Mouse (Mus musculus) spleen, adult 2 months (tissue): ENCODE measurements around the gene Tmf1. TPM values are rescaled to one million over a fixed set of nuclear protein-coding genes. Genes with fewer than 3 reads are reported as not detected.

Source experiments
- DNase-seq, 2 experiments: peaks; one replicate each; pipeline versions ENCODE4 v3.0.0 to v3.0.0-alpha.2; 2012 to 2021; ENCODE audit warnings: low spot score in 2 of 2, low read depth in 1 of 2
- H3K27ac ChIP-seq: fragments of 200-500 bp; 2 replicates; pipeline ENCODE4 v1.5.1; 2012; ENCODE audit warnings: low read length, inconsistent platforms; ENCODE audit not compliant: insufficient read depth
- H3K27me3 ChIP-seq: fragments of 200-500 bp; 2 replicates; pipeline ENCODE4 v1.6.1; 2012; ENCODE audit warnings: mild to moderate bottlenecking, moderate library complexity, low read length, inconsistent platforms; ENCODE audit not compliant: control insufficient read depth, insufficient read depth
- H3K36me3 ChIP-seq: fragments of 200-500 bp; 2 replicates; pipeline ENCODE4 v1.6.1; 2012; ENCODE audit warnings: mild to moderate bottlenecking, low read length, inconsistent platforms; ENCODE audit not compliant: control insufficient read depth, insufficient read depth
- H3K4me1 ChIP-seq: fragments of 200-500 bp; 2 replicates; pipeline ENCODE4 v1.6.1; 2011; ENCODE audit warnings: inconsistent platforms; ENCODE audit not compliant: control insufficient read depth, insufficient read depth, insufficient read length
- H3K4me3 ChIP-seq: fragments of 200-500 bp; 2 replicates; pipeline ENCODE4 v1.5.1; 2011; ENCODE audit warnings: mild to moderate bottlenecking, inconsistent platforms; ENCODE audit not compliant: insufficient read depth, insufficient read length; ENCODE audit errors: extremely low read depth
- CTCF ChIP-seq: fragments of 200-500 bp; IDR thresholded peaks from 2 replicates; pipeline ENCODE4 v1.5.1; 2011; ENCODE audit warnings: mild to moderate bottlenecking, inconsistent platforms; ENCODE audit not compliant: insufficient read depth, insufficient read length, insufficient replicate concordance; ENCODE audit errors: extremely low read depth
- POLR2A ChIP-seq: fragments of 200-500 bp; IDR thresholded peaks from 2 replicates; pipeline ENCODE4 v1.6.1; 2011; ENCODE audit warnings: low read depth, low read length, inconsistent platforms
- WGBS: fragments of 180-500 bp; shearing (Covaris S2); methylation state at CpG from one replicate; pipeline ENCODE4 v1.1.7; 2018; 5-methylcytosine and 5-hydroxymethylcytosine counted together
- polyA plus RNA-seq: library from polyadenylated mRNA; depleted of rRNA; stranded (reverse); fragments of >200 nt; gene quantifications from 2 replicates; pipeline ENCODE4 v1.2.3, GENCODE M21; 2012; rRNA removed

Gene Tmf1
- polyA plus RNA-seq, result 2.4 and 2.5 TPM in 2 replicates

DNA sequence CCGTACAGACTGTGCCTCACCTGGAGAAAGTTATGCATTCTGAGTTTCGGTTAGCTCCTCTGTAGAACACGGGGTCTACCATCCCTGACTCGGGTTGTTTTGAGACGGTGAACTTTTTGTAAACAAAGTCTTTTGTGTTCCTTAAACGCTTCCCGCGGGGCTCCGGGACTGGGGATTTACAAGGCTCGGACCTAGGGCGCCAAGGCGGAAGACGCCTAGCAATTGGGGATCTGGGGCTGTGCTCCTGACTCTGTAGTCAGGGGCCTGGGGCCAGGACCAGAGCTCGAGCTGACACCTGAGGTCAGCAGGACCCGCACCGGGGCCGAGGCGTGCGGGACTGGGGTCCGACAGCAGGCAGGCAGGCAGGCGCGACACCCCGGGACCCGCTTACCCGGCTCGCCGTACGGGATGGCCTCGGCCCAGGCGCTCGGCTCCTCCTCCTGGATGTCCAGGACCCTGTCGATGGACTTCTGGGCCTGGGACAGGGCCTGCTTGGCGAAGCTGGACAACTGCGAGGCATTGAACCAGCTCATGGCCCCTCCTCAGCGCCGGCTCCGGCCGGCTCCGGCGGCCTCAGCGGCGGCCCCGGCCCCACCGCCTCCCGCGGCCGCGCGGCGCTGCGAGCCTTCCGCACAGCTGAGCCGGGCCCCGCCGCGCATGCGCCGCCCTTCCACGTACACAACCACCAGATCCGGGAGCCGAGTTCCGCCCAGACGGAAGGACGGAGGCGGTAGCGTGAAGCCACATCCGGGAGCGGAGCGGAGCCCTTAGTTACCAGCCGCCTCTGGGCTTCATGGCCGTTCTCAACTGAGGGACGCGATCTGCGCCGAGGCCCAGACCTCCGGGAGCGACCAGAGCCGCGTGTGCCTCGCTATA, at the start of gene Tmf1:
TSS of gene Tmf1 (minus strand) at position 632 of the 876 bp plus-strand sequence.
- peaks cover 24% of the 10 kb centered on the region for H3K4me1 ChIP-seq
- H3K27me3 ChIP-seq, result no peaks in the 10 kb centered on the region
- DNase-seq, result peak; percentile 90 to 97
- under 1% methylated on average over 80 of the region's 80 CpGs for WGBS
- peak within 1 kb of the TSS; percentile 98 for H3K27ac ChIP-seq
- TF ChIP-seq CTCF (no peak), POLR2A (peak; percentile 32; the same call in 1 of the 2 replicates)
- peak within 1 kb of the TSS; percentile 88 for H3K4me3 ChIP-seq
- peaks cover 8% of the 10 kb centered on the region for H3K36me3 ChIP-seq

DNA sequence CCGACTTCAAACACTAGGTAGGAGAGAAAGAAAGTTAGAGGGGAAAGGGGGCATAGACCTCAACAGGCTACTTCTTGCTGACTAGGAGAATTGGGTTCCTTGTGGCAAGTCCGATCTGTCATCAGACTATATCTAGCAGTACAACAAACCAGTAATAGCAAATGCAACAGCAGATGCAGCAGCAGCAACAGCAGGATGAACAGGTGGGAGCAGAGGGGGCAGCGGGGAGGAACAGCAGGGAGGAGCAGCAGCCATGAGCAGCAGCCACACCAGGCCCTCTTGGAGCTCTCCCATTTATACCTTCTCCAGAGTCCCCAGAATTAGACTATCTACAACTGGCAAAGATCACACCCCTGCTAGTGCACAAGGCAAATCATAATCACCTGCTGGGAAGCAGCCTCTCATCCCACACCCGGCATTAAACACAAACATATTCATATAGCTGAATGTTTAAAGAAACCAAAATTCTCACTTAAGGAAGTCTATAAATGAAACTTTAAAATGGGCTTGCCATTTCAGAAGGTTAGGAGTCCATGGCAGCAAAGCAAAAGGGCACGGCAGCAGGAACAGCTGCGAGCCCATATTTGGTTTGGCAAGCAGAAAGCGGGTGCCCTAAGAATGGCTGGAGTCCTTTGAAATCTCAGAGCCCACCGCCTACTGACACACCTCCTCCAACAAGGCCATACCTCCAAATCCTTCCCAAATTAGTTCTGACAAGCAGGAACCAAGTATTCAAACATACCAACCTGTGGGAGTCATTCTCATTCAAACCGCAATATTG, 48.3 kb upstream of the Tmf1 start:
- H3K27me3 ChIP-seq, result no peaks in the 10 kb centered on the region
- 96% methylated on average over 9 of the region's 9 CpGs for WGBS
- H3K27ac ChIP-seq, result no peak overlapping the region
- no peak for DNase-seq
- peaks cover 13% of the 10 kb centered on the region for H3K36me3 ChIP-seq
- no peak overlapping the region for H3K4me3 ChIP-seq
- H3K4me1 ChIP-seq, result peaks cover 9% of the 10 kb centered on the region; the same call in 1 of the 2 replicates
- TF ChIP-seq CTCF (no peak), POLR2A (no peak)

DNA sequence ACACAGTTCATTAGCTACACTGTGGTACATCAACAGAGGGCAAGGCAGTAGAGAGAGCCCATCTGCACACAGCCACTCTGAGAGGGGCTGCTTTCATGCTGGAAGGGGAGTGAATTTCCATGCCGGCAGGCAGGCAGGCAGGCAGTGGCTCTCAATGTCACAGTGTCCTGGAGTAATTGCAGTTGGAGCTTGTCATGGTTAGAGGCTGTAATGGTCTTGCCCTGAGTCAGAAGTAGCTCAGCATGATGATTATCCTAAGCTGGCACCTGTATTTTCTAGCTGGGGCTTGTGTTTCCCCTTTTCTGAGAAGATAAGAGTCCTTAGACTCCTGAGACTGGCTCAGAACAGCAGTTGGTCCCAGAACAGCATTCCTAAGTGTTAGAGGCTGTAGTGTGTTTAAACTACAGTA, 47.2 kb upstream of the Tmf1 start:
- Histone ChIP-seq H3K27me3 (no peaks in the 10 kb centered on the region), H3K4me3 (no peak overlapping the region), H3K36me3 (peaks cover 9% of the 10 kb centered on the region), H3K4me1 (peaks cover 21% of the 10 kb centered on the region; the same call in 1 of the 2 replicates), H3K27ac (no peak overlapping the region)
- TF ChIP-seq CTCF (no peak), POLR2A (no peak)
- 76% methylated on average over 1 of the region's 1 CpGs for WGBS
- DNase-seq, result no peak

DNA sequence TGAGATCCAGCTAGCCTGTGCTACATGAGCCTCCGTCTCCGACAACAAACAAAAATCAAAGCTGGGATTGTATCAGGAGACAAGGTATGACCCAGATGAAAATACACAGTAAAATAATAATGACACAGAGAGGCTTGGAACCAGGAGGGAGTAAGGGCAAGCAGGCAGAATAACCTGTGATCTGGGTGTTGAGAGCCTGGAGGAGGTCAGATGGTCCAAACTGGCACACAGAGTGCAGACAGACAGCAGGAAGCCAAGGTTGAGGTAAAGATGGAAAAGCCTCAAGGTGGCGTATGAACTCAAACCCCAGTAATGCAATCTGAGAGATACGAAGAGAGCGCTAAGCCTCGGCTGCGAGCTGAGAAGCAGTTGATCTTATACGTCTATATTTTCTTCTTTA, 45.6 kb upstream of the Tmf1 start:
- Histone ChIP-seq H3K27ac (no peak overlapping the region), H3K27me3 (no peaks in the 10 kb centered on the region), H3K36me3 (peaks cover 4% of the 10 kb centered on the region), H3K4me3 (no peak overlapping the region), H3K4me1 (peaks cover 24% of the 10 kb centered on the region; the same call in 1 of the 2 replicates)
- DNase-seq, result no peak
- no peak for TF ChIP-seq POLR2A
- no peak for TF ChIP-seq CTCF
- WGBS, result 85% methylated on average over 8 of the region's 8 CpGs

DNA sequence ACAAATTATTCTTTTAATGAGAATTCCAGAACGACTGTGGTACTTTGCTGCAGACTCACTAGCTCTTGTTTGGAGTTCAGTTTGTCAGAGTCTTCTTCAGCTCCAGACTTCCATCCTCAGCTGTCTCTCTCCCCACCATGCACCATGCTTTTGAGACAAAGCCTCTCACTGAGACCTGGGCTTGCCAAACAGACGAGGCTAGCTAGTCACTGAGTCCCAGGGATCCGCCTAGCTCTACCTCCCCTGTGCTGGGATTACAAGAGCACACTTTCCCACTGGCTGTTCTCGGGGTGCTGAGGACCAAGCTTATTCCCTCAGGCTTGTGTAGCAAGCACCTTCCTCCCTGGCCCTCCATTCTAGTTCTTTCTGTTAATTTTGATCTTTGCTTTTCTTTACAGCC, 44.6 kb upstream of the Tmf1 start:
- DNase-seq, result no peak
- peaks cover 2% of the 10 kb centered on the region for H3K36me3 ChIP-seq
- no peak overlapping the region for H3K4me3 ChIP-seq
- peak overlapping the region; percentile 15; the same call in 1 of the 2 replicates for H3K27ac ChIP-seq
- TF ChIP-seq POLR2A, result no peak
- no peak for TF ChIP-seq CTCF
- H3K4me1 ChIP-seq, result peaks cover 24% of the 10 kb centered on the region; the same call in 1 of the 2 replicates
- H3K27me3 ChIP-seq, result no peaks in the 10 kb centered on the region
- 48% methylated on average over 4 of the region's 4 CpGs for WGBS

DNA sequence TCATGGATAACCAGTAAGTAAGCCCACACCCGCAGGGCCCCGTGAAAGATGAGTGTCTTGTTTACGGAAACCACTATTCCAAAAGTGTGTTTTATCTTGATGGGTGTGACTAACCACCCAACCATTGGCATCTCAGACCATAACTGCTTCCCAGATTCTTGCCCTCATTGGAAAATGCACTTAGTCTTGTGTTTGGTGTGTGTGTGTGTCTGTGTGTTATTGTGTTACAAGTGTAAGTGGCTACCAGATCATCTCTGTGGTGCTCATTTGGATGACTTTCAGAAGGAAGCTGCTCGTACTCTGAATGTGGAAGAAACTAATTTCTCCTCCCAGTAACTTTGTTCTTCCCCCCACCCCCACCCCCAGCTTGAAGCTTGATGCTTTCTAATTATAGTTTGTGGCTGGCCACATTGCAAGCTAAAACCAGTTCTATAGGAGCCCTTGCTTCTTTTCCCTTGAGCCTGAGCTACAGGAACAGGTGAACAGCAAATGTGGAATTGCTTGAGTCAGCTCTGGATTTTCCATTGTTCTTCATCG, 44.1 kb upstream of the Tmf1 start:
- WGBS, result 6% methylated on average over 5 of the region's 5 CpGs
- H3K4me3 ChIP-seq, result no peak overlapping the region
- peak overlapping the region; percentile 10; the same call in 1 of the 2 replicates for H3K27ac ChIP-seq

More for the DNA sequence above, 44.1 kb upstream of the Tmf1 start:
- Histone ChIP-seq H3K27me3 (no peaks in the 10 kb centered on the region), H3K36me3 (peaks cover 2% of the 10 kb centered on the region), H3K4me1 (peaks cover 24% of the 10 kb centered on the region; the same call in 1 of the 2 replicates)
- DNase-seq, result no peak
- TF ChIP-seq CTCF, result no peak
